Mouse (Mus musculus) midbrain, embryonic 14.5 days (tissue): ENCODE results near the gene Gm28047. TPM values are rescaled to one million over a fixed set of nuclear protein-coding genes. Genes with fewer than 3 reads are reported as not detected.

Experiments
- ATAC-seq: fragments of 200-750 bp; cut with Nextera tagmentation; 2 replicates; pipeline ENCODE4 v1.8.0; 2017; ENCODE audit warnings: moderate number of reproducible peaks, moderate library complexity; ENCODE audit not compliant: low FRiP score, low TSS enrichment
- DNase-seq: peaks from one replicate; pipeline ENCODE4 v3.0.0-alpha.2; 2015
- H3K27ac ChIP-seq: fragments of 300-500 bp; sonication (generic); replicated peaks from 2 replicates; pipeline ENCODE4 v1.5.1; 2014; ENCODE audit warnings: mild to moderate bottlenecking, low read depth, low read length, moderate library complexity
- H3K27me3 ChIP-seq: fragments of 300-500 bp; sonication (generic); 2 replicates; pipeline ENCODE4 v1.6.1; 2014; ENCODE audit warnings: low read length, control low read depth, mixed read lengths; ENCODE audit not compliant: control insufficient read depth, insufficient read depth
- H3K36me3 ChIP-seq: fragments of 300-500 bp; sonication (generic); 2 replicates; pipeline ENCODE4 v1.6.1; 2014; ENCODE audit warnings: low read length, control low read depth; ENCODE audit not compliant: control insufficient read depth, insufficient read depth
- H3K4me1 ChIP-seq: fragments of 300-500 bp; sonication (generic); 2 replicates; pipeline ENCODE4 v1.6.1; 2014; ENCODE audit warnings: mild to moderate bottlenecking, antibody characterized with exemption, low read length, control low read depth; ENCODE audit not compliant: control insufficient read depth, insufficient read depth
- H3K4me2 ChIP-seq: fragments of 300-500 bp; sonication (generic); 2 replicates; pipeline ENCODE4 v1.6.1; 2014; ENCODE audit warnings: mild to moderate bottlenecking, low read length, moderate library complexity
- H3K4me3 ChIP-seq: fragments of 300-500 bp; sonication (generic); replicated peaks from 2 replicates; pipeline ENCODE4 v1.5.1; 2014; ENCODE audit warnings: low read depth, low read length
- H3K9ac ChIP-seq: fragments of 300-500 bp; sonication (generic); replicated peaks from 2 replicates; pipeline ENCODE4 v1.6.1; 2014; ENCODE audit warnings: mild to moderate bottlenecking, low read length, moderate library complexity
- H3K9me3 ChIP-seq: fragments of 300-500 bp; sonication (generic); 2 replicates; pipeline ENCODE4 v1.6.1; 2016; ENCODE audit warnings: low read length, control low read depth, mixed read lengths; ENCODE audit not compliant: control insufficient read depth
- WGBS: fragments of 180-500 bp; shearing (Covaris S2); extraction: QIAGEN DNeasy Blood & Tissue Kit; methylation state at CpG from one replicate; pipeline ENCODE4 v1.1.7; 2014; 5-methylcytosine and 5-hydroxymethylcytosine counted together
- polyA plus RNA-seq: library from polyadenylated mRNA; unstranded; fragments of >200 nt; fragmentation: Nextera tagmentation; extraction: Ambion mirVana; gene quantifications from 2 replicates; pipeline ENCODE4 v1.2.1, GENCODE M21; 2014

Gene Gm28047
- polyA plus RNA-seq, 1 experiment from 2014 or later, result not detected

DNA sequence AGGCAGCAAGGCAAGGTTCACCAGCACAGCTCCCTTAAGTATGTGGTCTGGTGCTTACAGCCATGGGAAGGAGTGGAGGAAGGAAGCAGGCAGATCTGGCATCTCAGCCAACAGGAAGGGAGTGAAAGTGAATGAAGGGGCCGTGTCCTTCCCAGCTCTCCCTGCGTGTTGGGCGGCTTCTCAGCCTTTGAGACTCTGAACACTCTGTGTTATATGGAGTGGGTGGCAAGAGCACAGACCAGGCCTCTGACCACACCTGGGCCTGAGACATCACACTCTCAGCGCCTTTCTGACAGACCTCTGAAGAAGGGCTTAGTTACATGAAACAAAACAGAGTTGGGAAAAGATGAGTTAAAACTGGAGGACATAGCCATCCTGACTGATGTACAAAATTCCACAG, 94.3 kb downstream of the Gm28047 start:
- Histone ChIP-seq H3K9me3 (no peaks in the 10 kb centered on the region), H3K4me1 (no peaks in the 10 kb centered on the region), H3K36me3 (peaks cover 63% of the 10 kb centered on the region), H3K9ac (no peak overlapping the region), H3K27ac (no peak overlapping the region), H3K27me3 (no peaks in the 10 kb centered on the region), H3K4me3 (no peak overlapping the region), H3K4me2 (no peak overlapping the region)
- ATAC-seq, result no peak
- 84% methylated on average over 4 of the region's 4 CpGs for WGBS
- DNase-seq, result no peak

DNA sequence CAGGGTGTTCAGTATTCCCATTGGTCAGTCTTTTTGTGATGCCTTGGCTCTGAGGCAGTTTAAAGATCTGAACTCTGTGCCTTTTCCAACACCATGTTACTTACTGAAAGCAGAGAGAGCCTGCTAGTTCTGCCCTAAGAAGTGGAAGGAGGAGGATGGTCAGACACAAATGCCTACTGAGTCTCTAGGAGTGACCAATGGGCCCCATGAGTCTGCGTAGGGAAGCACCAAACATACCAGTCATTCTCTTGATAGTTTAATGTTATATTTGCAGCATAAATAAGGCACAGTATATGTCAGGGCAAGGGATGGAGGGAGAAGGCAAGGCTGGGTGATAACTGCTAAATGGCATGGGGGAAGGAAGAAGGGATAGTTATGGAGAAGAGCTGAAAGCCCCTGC, 96.5 kb downstream of the Gm28047 start:
- ATAC-seq (no peak), DNase-seq (no peak)
- Histone ChIP-seq H3K9ac (no peak overlapping the region), H3K9me3 (no peaks in the 10 kb centered on the region), H3K27ac (no peak overlapping the region), H3K4me2 (no peak overlapping the region), H3K4me1 (no peaks in the 10 kb centered on the region), H3K27me3 (no peaks in the 10 kb centered on the region), H3K36me3 (peaks cover 61% of the 10 kb centered on the region), H3K4me3 (no peak overlapping the region)
- 90% methylated on average over 1 of the region's 1 CpGs for WGBS

DNA sequence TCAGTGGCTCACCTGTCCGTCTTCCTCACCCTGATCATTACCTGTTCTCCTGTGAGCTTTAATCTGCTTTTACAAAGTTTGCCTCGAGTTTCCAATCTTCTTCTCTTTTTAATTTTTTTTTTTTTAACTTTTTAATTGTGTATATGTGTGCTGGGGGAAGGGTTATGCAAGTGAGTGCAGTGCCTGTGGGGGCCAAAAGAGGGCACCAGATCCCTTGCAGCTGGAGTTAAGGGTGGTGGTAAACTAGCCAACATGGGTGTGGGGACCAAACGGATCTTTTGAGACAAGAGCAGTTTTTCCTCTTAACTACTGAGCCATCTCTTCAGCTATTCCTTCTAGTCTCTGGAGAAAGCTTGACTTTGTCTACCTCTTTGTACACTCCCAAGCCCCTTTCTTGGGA, 96.9 kb downstream of the Gm28047 start:
- Histone ChIP-seq H3K9ac (no peak overlapping the region), H3K27me3 (no peaks in the 10 kb centered on the region), H3K4me2 (no peak overlapping the region), H3K9me3 (no peaks in the 10 kb centered on the region), H3K36me3 (peaks cover 57% of the 10 kb centered on the region), H3K4me3 (no peak overlapping the region), H3K4me1 (no peaks in the 10 kb centered on the region), H3K27ac (no peak overlapping the region)
- WGBS, result 73% methylated on average over 3 of the region's 3 CpGs
- ATAC-seq, result no peak
- no peak for DNase-seq

DNA sequence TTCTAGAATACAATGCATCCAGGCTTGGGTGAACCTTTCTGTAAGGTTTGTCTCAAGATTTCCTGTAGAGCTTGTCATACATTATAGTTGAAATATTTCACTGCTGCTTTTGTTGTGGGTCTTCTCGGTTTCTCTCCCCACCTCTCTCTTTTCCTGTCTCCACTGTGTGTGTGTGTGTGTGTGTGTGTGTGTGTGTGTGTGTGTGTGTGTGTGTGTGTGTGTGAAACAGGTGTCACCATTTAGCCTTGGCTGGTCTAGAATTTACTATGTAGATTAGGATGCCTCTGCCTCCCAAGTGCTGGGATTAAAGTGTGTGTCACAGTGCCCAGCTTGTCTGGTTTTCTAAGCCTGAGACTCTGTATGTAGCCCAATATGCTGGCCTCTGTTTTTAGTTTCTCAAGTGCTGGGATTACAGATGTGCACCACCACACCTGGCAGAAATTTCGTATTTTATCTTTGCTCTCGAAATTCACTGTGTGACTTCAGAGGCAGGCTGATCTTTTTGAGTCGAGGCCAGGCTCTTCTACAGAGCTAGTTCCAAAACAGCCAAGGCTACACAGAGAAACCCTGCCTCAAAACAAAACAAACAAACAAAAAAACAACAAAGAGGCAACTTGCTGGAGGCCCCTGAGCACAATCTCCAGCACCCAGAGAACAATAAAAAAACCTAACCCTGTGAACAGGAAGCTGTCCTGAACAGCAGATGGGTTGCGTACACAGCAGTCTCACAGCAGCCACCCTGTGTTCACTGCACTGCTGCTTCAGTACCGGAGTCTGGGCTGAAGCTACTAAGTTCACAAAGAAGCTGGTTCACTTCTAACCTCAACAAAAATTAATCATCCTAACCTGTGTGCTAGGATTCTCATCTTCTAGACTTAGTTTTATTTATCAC, 98.5 kb downstream of the Gm28047 start:
- Histone ChIP-seq H3K4me3 (no peak overlapping the region), H3K36me3 (peaks cover 55% of the 10 kb centered on the region)

DNA sequence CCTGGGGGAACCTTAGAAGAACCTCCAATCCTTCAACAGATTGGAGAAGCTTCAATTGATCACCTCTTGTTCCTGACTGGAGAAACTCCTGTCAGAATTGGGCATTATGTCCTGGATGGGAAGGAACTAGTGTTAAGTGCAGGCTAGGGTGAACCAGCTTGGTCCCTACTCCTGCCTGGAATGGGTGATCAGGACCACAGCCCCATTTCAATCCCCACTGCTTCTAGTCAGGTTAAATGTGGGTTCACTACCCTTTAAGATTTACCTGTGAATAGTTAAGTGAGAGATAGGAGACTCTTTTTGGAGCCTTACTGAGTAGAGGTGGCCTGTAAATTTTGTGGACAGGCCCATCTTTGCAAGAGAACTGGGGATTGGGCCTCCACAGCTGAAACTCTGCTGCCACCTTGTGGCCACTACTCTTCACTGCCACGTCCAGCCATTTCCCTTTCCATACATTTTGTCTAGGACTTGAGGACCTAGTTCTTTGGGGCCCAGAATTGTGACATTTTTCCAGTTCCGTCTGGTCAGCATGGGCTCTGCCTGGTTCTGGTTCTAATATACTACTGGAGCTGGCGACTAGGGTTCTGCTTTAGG, 99.9 kb downstream of the Gm28047 start, which contains the start of gene Npff:
TSS of gene Npff (minus strand) at position 51 of the 594 bp plus-strand sequence.
- Histone ChIP-seq H3K4me2 (no peak within 1 kb of the TSS), H3K9ac (no peak within 1 kb of the TSS), H3K4me1 (no peaks in the 10 kb centered on the region), H3K9me3 (no peaks in the 10 kb centered on the region), H3K27me3 (no peaks in the 10 kb centered on the region), H3K4me3 (no peak within 1 kb of the TSS), H3K36me3 (peaks cover 50% of the 10 kb centered on the region), H3K27ac (no peak within 1 kb of the TSS; the same call in 1 of the 2 replicates)
- DNase-seq (peak; percentile 90), ATAC-seq (peak; percentile 34; the same call in 1 of the 2 replicates)
- 6% methylated on average over 3 of the region's 3 CpGs for WGBS

More for the DNA sequence above, 98.5 kb downstream of the Gm28047 start:
- Histone ChIP-seq H3K4me2 (no peak overlapping the region), H3K9ac (no peak overlapping the region), H3K4me1 (no peaks in the 10 kb centered on the region), H3K27ac (no peak overlapping the region), H3K9me3 (no peaks in the 10 kb centered on the region), H3K27me3 (no peaks in the 10 kb centered on the region)
- 90% methylated on average over 6 of the region's 6 CpGs for WGBS
- no peak for DNase-seq
- ATAC-seq, result no peak

DNA sequence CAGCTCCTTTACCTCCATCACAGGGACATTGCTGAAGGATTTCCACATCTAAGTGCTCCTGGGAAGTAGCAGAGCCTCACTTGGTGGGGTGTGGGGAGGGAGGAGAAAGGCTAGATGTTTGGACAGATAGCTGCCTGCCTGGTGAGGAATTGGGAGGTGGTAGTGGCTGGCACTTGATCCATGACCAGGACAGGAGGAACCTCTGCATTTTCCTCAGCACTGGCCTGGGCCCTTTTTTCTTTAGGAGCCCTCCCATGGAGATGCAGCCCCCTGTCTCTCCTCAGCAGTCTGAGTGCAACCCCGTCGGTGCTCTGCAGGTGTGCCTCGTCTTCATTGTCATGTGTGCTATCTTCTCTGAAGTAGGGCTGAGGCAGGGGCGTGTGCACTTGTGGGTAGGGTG, 103.4 kb downstream of the Gm28047 start:
- WGBS, result 81% methylated on average over 4 of the region's 4 CpGs
- no peak for ATAC-seq
- H3K9ac ChIP-seq, result no peak overlapping the region

DNA sequence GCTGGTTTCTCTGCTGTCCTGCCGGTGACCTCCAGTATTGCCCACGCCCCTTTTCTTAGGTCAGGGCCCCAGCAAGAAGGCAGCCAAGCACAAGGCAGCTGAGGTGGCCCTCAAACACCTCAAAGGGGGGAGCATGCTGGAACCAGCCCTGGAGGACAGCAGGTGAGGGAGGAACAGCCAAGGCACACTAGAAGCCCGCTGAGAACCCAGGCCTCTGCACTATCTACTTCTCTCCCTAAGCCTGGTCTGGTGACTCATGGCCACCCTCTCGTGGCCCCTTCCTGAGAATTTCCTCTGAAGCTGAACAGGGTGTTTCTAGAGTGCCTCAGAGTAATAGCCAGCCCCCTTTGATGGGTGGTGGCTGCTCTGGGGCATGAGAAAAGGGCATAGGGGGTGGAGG, 104.5 kb downstream of the Gm28047 start:
- Histone ChIP-seq H3K4me3 (no peak overlapping the region), H3K27ac (no peak overlapping the region), H3K36me3 (peaks cover 26% of the 10 kb centered on the region), H3K9ac (no peak overlapping the region), H3K9me3 (no peaks in the 10 kb centered on the region), H3K27me3 (no peaks in the 10 kb centered on the region), H3K4me2 (no peak overlapping the region), H3K4me1 (peaks cover 16% of the 10 kb centered on the region)
- DNase-seq, result no peak
- ATAC-seq, result no peak
- 87% methylated on average over 4 of the region's 4 CpGs for WGBS

More for the DNA sequence above, 103.4 kb downstream of the Gm28047 start:
- H3K9me3 ChIP-seq, result no peaks in the 10 kb centered on the region
- no peak for DNase-seq
- H3K27ac ChIP-seq, result no peak overlapping the region
- peaks cover 26% of the 10 kb centered on the region for H3K36me3 ChIP-seq
- peaks cover 8% of the 10 kb centered on the region for H3K4me1 ChIP-seq
- H3K4me3 ChIP-seq, result no peak overlapping the region
- no peak overlapping the region for H3K4me2 ChIP-seq
- H3K27me3 ChIP-seq, result no peaks in the 10 kb centered on the region

DNA sequence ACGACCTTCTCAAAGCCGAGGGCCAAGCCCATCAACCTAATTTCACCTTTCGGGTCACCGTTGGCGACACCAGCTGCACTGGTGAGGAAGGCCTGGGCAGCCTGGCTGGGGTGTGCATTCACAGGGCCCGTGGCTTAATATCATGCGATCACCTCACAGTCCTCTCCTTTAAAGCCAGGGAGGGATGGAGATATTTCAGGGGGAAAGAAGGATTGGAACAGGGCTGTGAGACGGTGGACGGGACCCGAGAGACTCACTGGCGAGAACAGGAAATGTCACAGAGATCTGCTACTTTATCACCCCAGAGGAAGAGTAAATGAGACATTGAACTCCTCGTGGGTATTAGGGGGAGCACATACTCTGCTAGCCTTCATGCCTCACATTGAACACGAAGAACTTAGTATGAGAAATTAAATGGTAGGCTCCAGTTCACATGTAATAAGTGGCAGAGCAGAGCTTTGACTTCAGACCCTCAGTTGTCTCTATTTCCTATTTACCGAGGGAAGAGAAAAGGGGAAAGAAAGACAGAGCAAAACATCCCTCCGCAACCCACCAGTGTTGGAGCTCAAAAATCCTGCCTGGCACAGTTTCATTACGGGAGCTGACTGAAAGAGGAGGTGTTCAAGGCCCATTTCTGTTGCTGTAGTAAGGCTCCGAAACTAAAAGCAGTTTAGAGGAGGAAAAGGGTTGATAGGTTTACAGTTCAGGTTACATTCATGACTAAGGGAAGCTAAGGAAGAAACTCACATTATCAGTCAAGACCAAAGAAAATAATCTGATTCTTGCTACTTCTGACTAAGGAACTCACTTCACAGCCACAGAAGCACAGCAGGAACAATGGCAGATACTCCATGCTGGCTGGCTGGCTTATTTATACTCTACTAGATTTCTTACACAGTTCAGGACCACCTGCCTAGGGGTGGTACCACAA, 105.4 kb downstream of the Gm28047 start:
- no peaks in the 10 kb centered on the region for H3K9me3 ChIP-seq
- peaks cover 25% of the 10 kb centered on the region for H3K4me1 ChIP-seq
- H3K4me2 ChIP-seq, result peak overlapping the region; percentile 65
- H3K4me3 ChIP-seq, result peak overlapping the region; percentile 69
- peak overlapping the region; percentile 99 for H3K27ac ChIP-seq
- WGBS, result 71% methylated on average over 17 of the region's 17 CpGs
- H3K9ac ChIP-seq, result peak overlapping the region; percentile 86
- no peaks in the 10 kb centered on the region for H3K27me3 ChIP-seq
- DNase-seq (no peak), ATAC-seq (no peak)
- H3K36me3 ChIP-seq, result peaks cover 25% of the 10 kb centered on the region
